Mouse (Mus musculus) c-Kit-positive CD71-positive TER-119-positive erythroid progenitor cells, embryonic 14.5 days (primary cell): ENCODE data around the gene Cyct.

Experiments
- DNase-seq: peaks from one replicate; pipeline ENCODE4 v3.0.0-alpha.2; 2013; ENCODE audit warnings: low spot score

Cyct gene

DNA sequence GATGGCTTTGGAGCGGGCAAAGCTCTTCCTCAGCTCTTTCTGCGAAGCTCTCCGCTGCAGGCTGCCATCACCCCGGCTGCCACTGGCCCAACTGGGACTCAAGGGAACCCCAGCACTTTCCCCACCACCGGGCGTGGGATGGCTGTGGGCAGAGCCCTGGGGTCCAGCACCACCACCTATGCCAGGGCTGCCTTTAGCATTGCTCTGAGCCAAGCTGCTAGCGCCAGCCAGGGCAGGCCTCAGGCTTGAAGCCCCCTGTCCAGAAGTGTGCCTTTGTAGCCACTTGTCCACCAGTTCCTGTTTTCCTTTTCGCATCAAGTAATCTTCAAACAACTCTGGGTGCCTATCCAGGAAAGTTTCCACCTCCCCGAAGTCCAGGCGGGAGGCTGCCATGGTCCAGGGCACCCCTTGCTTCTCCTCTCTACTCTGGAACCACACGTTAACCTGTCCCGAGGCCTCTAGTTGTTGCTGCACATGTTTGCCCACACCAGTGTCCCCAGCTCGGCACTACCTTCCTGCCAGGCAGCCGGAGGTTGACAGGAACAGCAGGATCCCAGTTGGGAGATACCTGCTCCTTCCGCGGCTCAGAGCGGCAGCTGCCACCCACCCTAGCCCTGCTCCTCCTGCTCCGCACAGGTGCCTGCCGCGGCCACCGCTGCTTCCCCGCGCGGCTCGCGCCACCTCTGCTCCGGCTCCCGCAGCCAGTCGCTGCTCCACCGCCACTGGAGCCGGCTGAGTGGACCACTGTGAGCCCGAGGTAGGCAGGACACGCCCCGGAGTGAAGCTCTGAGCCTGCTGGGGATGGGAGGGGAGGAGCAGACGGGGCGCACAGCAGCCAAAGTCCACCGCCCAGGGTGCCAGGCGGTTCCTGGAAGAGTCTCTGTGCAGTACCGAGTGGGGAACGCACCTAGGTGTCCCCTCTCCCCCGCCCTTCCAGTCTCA lies 21.8 kb downstream of the Cyct start, which contains the start of gene Pde11a:
TSS of gene Pde11a (minus strand) at position 560 of the 942 bp plus-strand sequence.
- DNase-seq = peak; percentile 3

DNA sequence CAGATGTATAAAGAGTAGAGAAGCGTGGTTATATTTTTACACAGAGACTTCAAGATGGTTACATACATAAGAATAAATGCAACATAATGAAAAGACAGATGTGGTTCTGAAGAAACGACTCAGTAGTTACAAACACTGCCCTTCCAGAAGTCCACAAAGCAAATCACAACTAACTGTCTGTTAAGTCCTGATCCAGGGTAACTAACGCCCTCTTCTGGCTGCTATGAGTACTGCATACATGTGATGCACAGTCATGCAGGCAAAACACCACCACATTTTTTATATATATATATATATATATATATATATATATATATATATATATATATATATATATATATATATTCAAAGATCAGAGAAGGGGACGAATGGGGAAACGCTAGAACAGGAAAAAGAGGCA lies 25.7 kb downstream of the Cyct start:
- DNase-seq = peak; percentile 8

DNA sequence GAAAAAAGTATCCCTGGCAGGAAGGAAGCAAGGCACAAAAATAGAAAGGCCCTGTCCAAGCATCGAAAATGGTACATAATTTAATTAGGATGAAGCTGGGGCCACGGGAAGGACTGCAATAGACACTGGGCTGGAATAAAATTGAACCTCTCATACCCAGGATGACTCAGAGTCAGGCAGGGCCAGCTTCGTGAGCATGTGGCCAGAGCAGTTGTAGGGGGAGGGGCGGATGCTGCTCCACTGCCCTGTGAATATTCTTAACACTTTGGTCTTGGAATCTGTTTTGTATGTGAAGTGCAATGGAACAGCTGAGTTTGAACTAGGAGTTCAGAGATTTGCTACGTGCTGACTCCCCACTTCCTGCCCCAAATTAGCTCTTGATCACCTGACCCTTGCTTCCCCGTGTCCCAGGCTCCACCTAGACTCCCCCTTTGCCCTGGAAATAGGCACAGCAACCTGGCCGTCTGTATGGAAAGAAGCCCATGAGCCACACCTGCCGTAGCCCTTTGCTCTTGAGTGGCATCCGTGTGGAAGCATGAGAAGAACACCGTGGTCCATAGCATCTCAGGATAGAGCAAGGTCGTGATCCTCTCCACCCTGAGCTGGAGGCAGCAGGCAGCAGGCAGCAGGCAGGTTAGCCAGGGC lies 28.0 kb downstream of the Cyct start:
- no peak for DNase-seq

DNA sequence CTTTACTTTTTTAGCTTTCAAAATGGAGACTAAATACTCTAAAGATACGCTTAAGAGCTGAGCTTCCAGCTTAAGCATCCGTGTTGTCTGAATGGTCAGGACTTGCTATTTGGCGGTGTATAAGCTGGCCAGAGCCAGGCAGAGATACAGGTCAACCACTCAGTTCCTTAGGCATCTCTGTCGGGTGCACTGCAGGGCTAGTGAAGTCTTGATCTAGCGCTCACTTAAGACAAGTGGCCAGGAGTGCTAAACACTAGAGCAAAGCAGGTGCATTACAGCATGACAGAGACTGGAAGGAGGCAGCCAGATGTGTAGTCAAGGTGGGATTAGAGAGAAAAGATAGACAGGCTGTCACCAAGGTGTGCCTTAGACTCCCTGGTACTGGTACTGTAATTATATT lies 30.2 kb downstream of the Cyct start:
- DNase-seq = no peak

DNA sequence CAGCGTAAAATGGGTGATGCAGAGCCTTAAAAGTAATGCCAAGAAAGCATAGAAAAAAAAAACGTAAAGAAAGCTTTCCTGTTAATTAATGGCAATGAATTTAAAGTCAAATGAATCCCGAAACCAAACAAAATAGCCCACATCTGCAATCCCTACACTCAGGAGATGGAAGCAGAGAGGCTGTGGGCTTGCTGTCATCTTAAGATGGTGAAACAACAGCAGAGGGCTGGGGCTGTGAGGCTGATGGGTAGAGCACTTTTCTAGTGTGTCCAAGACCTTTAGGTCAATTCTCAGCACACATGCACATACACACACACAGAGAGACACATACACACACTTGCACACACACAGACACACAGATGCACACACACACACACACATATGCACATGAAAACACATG lies 34.1 kb downstream of the Cyct start:
- DNase-seq = no peak

DNA sequence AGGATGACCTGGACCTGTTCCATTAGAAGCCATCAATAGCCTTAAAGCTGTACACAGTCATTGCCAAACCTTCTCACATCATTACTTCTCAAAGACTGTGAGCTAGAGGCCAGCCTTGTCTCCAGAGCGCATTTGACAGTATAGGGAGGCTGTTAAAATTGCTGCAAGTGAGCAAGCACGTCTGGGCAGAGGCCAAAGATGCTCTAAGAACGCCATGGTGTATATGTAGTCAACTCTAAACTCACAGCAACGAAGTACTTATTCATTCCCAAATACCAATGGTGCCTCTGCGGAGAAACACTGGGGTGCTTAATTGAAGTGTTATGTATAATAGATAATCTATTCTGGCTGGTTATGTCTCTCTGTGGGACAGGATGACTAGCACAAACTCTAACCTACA lies 35.8 kb downstream of the Cyct start:
- DNase-seq = no peak

DNA sequence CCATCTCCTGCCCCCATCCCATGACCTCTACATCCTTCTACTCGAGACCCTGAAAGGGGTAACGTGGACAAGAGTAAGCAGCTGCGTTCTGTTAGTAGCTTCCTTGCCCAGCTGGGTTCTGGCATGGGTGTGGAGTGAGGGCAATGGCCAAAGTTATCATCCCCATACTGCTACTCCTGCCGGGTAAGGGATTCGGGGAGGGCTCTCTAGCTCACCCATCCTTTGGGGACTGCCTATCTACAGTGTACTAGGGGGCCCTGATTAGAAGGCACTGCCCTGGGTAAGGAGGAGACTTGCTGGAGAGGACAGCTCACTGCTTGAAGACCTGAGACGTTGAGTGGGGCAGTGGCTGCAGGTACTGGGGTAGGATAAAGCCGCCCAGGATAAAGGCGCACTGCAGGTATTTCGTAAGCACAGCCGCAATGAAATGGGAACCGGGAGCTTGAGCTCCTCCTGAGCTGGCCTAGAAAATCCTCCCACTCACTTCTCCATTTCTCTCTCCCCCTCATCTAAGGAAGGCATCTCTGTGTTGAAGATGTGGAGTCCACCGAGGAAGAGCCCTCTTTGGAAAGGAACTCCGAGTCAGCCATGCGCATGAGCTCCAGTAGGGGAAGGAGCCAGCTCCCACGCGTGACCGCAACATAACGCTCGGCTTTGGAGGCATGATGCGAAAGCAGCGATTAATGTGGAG lies 36.9 kb downstream of the Cyct start:
- no peak for DNase-seq

DNA sequence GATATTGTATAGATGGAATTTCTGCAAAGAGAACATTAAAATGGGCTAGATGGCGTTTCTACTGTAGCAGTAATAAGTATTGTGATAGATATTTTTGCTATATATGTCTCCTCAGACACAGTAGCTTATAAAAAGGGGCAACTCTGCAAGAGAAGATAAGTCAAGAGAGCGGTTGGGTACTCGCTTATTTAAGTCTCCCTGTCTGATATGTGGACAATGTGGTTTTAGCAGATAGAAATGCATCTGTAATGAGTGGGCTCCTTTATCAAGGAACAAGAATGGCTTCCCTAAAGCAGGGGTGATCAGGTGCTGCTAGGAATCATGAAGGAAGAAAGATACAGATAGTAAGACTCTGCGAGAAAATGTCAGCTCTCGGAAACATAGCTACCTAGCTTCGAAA lies 39.9 kb downstream of the Cyct start:
- DNase-seq = peak; percentile 15

DNA sequence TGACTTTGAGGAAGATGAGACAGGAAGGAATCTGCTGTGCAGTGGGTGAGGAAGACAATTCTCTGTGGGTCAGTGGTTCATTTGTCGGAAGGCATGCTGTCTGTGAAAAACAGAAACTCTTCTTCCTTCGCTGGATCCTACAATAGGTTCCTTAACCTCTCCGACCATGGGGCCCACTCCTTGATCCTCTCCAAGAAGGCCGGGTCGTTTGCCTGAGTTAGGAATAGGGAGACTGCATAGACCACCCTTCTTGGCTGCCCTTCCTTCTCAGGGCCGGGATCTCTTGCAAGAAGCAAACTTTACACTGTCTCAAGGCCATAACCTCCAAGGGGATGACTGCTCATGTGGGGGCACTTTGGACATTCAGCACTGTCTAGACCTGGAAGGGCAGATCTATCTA lies 41.0 kb downstream of the Cyct start:
- DNase-seq = no peak
